Mouse (Mus musculus): ENCODE results near the gene Edem3.

DNA sequence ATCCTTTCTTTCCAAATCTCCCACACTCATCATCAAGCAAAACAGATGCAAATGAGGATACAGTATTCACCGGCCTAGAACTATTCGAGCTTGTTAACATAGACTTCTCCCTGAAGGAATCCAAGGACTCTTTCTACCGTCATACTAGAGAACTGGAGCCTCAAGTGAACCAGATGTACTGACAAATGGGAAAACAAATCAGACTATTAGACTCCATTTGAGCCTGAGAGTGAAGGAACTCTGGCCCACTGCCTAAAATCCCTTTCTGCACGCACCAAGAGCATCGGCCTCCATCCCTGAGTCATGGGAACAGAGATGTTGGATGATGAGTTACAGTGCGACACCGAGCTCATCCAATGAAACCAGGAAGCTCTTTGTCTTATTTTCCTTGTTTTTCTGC lies 69.9 kb downstream of the Edem3 start:
- TF ChIP-seq CTCF (IDR thresholded peaks at IDR 0.05; ENCODE audit: low read depth) (no peak), EP300 (IDR thresholded peaks at IDR 0.05; ENCODE audit: low read depth) (no peak)

All from heart, postnatal 0 days (tissue).